ENCODE assay signal across 8 mouse cellular contexts in the genomic region with DNA sequence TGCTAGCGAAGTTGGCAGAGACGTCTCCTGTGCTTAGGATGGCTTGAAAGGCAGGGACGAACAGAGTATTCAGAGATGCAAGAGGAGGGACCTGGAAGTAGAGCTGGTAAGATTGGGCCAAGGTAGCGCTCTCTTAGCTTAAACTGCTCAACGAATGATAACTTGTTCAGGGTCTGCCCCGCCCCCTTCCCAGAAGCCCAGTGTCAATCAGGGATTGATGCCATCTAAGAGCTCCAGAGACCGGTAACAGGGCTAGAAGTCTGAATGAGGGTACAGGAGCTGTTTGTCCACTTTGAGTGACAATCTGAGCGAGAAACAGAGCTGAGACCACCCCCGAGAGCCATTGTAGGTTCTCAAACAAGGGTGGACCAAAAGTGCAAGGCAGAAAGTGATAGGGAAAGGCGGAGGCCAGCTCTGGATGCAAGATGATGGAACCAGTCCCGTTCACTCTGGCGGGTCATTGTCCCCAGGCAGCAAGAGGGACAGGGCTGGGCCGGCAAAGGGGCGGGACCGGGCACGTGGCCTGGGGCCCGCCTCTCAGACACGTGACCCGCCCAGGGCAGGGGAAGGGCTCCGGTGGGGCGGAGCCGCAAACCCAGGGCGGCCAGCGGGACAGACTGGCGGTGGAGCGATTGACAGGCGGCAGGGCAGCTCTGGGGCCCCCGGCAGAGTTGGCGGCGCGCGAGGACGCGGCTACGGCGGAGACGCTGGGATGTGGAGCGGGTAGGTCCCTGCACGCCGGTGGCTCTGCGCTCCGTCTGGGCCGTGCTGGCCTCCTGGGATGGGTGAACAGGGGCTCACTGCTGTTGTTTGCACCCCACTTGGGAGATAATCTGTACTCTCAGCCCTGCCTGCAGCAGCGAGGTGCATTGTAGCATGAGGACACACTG. TPM values are rescaled to one million over a fixed set of nuclear protein-coding genes. Genes with fewer than 3 reads are reported as not detected.
DNase-seq lines count a peak whose midpoint lies in the region; ATAC-seq and TF ChIP-seq lines count a peak whose summit lies in the region.

No protein-coding gene starts in this region.

- peak overlapping the region; percentile 92 for H3K4me2 ChIP-seq in embryonic facial prominence, embryonic 13.5 days
- H3K4me2 ChIP-seq in limb, embryonic 14.5 days (replicated peaks; ENCODE audit: low read depth, low read length, severe bottlenecking): peak overlapping the region; percentile 95
- H3K4me2 ChIP-seq in midbrain, embryonic 15.5 days: peak overlapping the region; percentile 98

- TF ChIP-seq CTCF in heart, adult 2 months (IDR thresholded peaks at IDR 0.05): 0 out of 2 replicates have a peak, but pooled peaks have one; percentile 11

- DNase-seq in layer of hippocampus, adult 11-12 months (ENCODE audit: low spot score): peak; percentile 88
- no peak for DNase-seq in layer of hippocampus, adult 9-10 months (ENCODE audit: low spot score)
- DNase-seq in heart, adult 2 months: peak; percentile 97 to 98
- peak; percentile 92 for DNase-seq in kidney, adult 8-10 months
- peak; percentile 77 for DNase-seq in limb, embryonic 14.5 days (ENCODE audit: low spot score)
- peak; percentile 73 to 77 for DNase-seq in spleen, adult 18-20 months

- TF ChIP-seq EP300 in heart, adult 2 months (IDR thresholded peaks at IDR 0.05; ENCODE audit: insufficient read depth, low read depth, low read length): no peak

- no peaks in the 10 kb centered on the region for H3K36me3 ChIP-seq in embryonic facial prominence, embryonic 13.5 days
- no peaks in the 10 kb centered on the region for H3K36me3 ChIP-seq in heart, adult 2 months (ENCODE audit: control insufficient read depth, insufficient read depth, low read length)
- no peaks in the 10 kb centered on the region for H3K36me3 ChIP-seq in limb, embryonic 14.5 days (ENCODE audit: control insufficient read depth, insufficient read depth, low read length)
- H3K36me3 ChIP-seq in midbrain, embryonic 15.5 days (replicated peaks): no peaks in the 10 kb centered on the region

- intact Hi-C loops in heart, adult 2 months (cut with DNase I): no loop called here

- WGBS in embryonic facial prominence, embryonic 13.5 days: 5% methylated on average over 44 of the region's 44 CpGs
- WGBS in heart, adult 2 months: 11% methylated on average over 34 of the region's 44 CpGs
- WGBS in limb, embryonic 14.5 days: 6% methylated on average over 40 of the region's 44 CpGs
- WGBS in midbrain, embryonic 15.5 days: 5% methylated on average over 44 of the region's 44 CpGs

- H3K79me2 ChIP-seq in heart, adult 2 months (replicated peaks; ENCODE audit: control insufficient read depth, insufficient read depth, low read length): no peaks in the 10 kb centered on the region

- peak; percentile 77; the same call in 1 of the 2 replicates for TF ChIP-seq POLR2A in heart, adult 2 months (IDR thresholded peaks at IDR 0.05; ENCODE audit: insufficient read depth, low read depth, low read length)
- 0 out of 2 replicates have a peak, but pooled peaks have one; percentile 16 for TF ChIP-seq POLR2A in limb, embryonic 14.5 days (IDR thresholded peaks at IDR 0.05; ENCODE audit: borderline replicate concordance, extremely low read depth, insufficient read depth, insufficient read length)

- no peaks in the 10 kb centered on the region for H3K9me3 ChIP-seq in embryonic facial prominence, embryonic 13.5 days
- no peaks in the 10 kb centered on the region for H3K9me3 ChIP-seq in limb, embryonic 14.5 days (ENCODE audit: control insufficient read depth, low read length)
- H3K9me3 ChIP-seq in midbrain, embryonic 15.5 days: no peaks in the 10 kb centered on the region

- peak overlapping the region; percentile 62 for H3K4me3 ChIP-seq in embryonic facial prominence, embryonic 13.5 days
- peak overlapping the region; percentile 60 for H3K4me3 ChIP-seq in heart, adult 2 months
- peak overlapping the region; percentile 63 for H3K4me3 ChIP-seq in limb, embryonic 14.5 days (replicated peaks; ENCODE audit: low read length)
- H3K4me3 ChIP-seq in midbrain, embryonic 15.5 days: peak overlapping the region; percentile 74

- H3K9ac ChIP-seq in embryonic facial prominence, embryonic 13.5 days: peak overlapping the region; percentile 79
- H3K9ac ChIP-seq in heart, adult 2 months (ENCODE audit: low read depth, low read length): peak overlapping the region; percentile 89
- peak overlapping the region; percentile 65 for H3K9ac ChIP-seq in limb, embryonic 14.5 days (ENCODE audit: low read depth, low read length, severe bottlenecking)
- peak overlapping the region; percentile 76 for H3K9ac ChIP-seq in midbrain, embryonic 15.5 days

- ATAC-seq in embryonic facial prominence, embryonic 13.5 days (ENCODE audit: insufficient number of reproducible peaks, insufficient read depth, low FRiP score, low TSS enrichment, low read depth): peak; percentile 70
- peak; percentile 92 for ATAC-seq in limb, embryonic 14.5 days (ENCODE audit: low FRiP score, low read depth)
- peak; percentile 96 for ATAC-seq in midbrain, embryonic 15.5 days (replicated peaks)

- peak overlapping the region; percentile 80 for H3K27ac ChIP-seq in embryonic facial prominence, embryonic 13.5 days
- H3K27ac ChIP-seq in heart, adult 2 months: peak overlapping the region; percentile 62
- H3K27ac ChIP-seq in limb, embryonic 14.5 days (replicated peaks; ENCODE audit: low read depth, low read length): peak overlapping the region; percentile 59
- peak overlapping the region; percentile 68 for H3K27ac ChIP-seq in midbrain, embryonic 15.5 days

- no peaks in the 10 kb centered on the region for H3K27me3 ChIP-seq in embryonic facial prominence, embryonic 13.5 days
- no peaks in the 10 kb centered on the region for H3K27me3 ChIP-seq in heart, adult 2 months (ENCODE audit: control insufficient read depth, insufficient read depth, low read length)
- H3K27me3 ChIP-seq in limb, embryonic 14.5 days (ENCODE audit: control insufficient read depth, insufficient read depth, low read length): no peaks in the 10 kb centered on the region
- H3K27me3 ChIP-seq in midbrain, embryonic 15.5 days (replicated peaks): no peaks in the 10 kb centered on the region

- peaks cover 73% of the 10 kb centered on the region for H3K4me1 ChIP-seq in embryonic facial prominence, embryonic 13.5 days
- peaks cover 18% of the 10 kb centered on the region for H3K4me1 ChIP-seq in heart, adult 2 months (ENCODE audit: control insufficient read depth, insufficient read depth, low read length)
- H3K4me1 ChIP-seq in limb, embryonic 14.5 days (ENCODE audit: control insufficient read depth, insufficient read depth, low read length): peaks cover 42% of the 10 kb centered on the region
- H3K4me1 ChIP-seq in midbrain, embryonic 15.5 days: peaks cover 23% of the 10 kb centered on the region

RNA-seq across cellular contexts. Expression of a gene that starts 16.4 kb away (rescaled TPM):
- polyA plus RNA-seq in embryonic facial prominence, embryonic 13.5 days (2015; fragmentation: Nextera tagmentation; extraction: Ambion mirVana): 42.0 and 43.3 TPM in 2 replicates
- 1 to 10 TPM; 5.9 to 6.5 TPM for total RNA-seq in heart, adult 2 months (2021)
- 11.1 and 14.2 TPM in 2 replicates for polyA plus RNA-seq in heart, adult 2 months (2012; rRNA removed)
- 36.1 and 42.8 TPM in 2 replicates for polyA plus RNA-seq in limb, embryonic 14.5 days (2012; rRNA removed)
- polyA plus RNA-seq in limb, embryonic 14.5 days (2014; fragmentation: Nextera tagmentation; extraction: Ambion mirVana): 43.9 and 49.6 TPM in 2 replicates
- polyA plus RNA-seq in midbrain, embryonic 15.5 days (2015; fragmentation: Nextera tagmentation; extraction: Ambion mirVana): 24.5 and 29.2 TPM in 2 replicates

RNA-seq across cellular contexts. Expression of a gene that starts 16.4 kb away (rescaled TPM):
- 0.73 and 0.98 TPM in 2 replicates for polyA plus RNA-seq in embryonic facial prominence, embryonic 13.5 days (2015; fragmentation: Nextera tagmentation; extraction: Ambion mirVana)
- total RNA-seq in heart, adult 2 months (2021): under 1 TPM; 0.10 to 0.11 TPM
- polyA plus RNA-seq in heart, adult 2 months (2012; rRNA removed): 0.45 and 0.47 TPM in 2 replicates
- polyA plus RNA-seq in limb, embryonic 14.5 days (2012; rRNA removed): 1.5 and 1.7 TPM in 2 replicates
- 1.5 and 1.9 TPM in 2 replicates for polyA plus RNA-seq in limb, embryonic 14.5 days (2014; fragmentation: Nextera tagmentation; extraction: Ambion mirVana)
- polyA plus RNA-seq in midbrain, embryonic 15.5 days (2015; fragmentation: Nextera tagmentation; extraction: Ambion mirVana): 1.7 and 3.2 TPM in 2 replicates

RNA-seq across cellular contexts. Expression of a gene that starts 23.5 kb away (rescaled TPM):
- polyA plus RNA-seq in embryonic facial prominence, embryonic 13.5 days (2015; fragmentation: Nextera tagmentation; extraction: Ambion mirVana): 8.6 and 10.0 TPM in 2 replicates
- total RNA-seq in heart, adult 2 months (2021): 10 to 100 TPM; 29.7 to 33.7 TPM
- 104 and 135 TPM in 2 replicates for polyA plus RNA-seq in heart, adult 2 months (2012; rRNA removed)
- polyA plus RNA-seq in limb, embryonic 14.5 days (2012; rRNA removed): 40.8 and 57.7 TPM in 2 replicates
- 10.6 and 11.5 TPM in 2 replicates for polyA plus RNA-seq in limb, embryonic 14.5 days (2014; fragmentation: Nextera tagmentation; extraction: Ambion mirVana)
- polyA plus RNA-seq in midbrain, embryonic 15.5 days (2015; fragmentation: Nextera tagmentation; extraction: Ambion mirVana): 25.8 and 27.1 TPM in 2 replicates

RNA-seq across cellular contexts. Expression of a gene that starts 37.5 kb away (rescaled TPM):
- polyA plus RNA-seq in embryonic facial prominence, embryonic 13.5 days (2015; fragmentation: Nextera tagmentation; extraction: Ambion mirVana): 1,553 and 1,793 TPM in 2 replicates
- total RNA-seq in heart, adult 2 months (2021): 1,000 to 10,000 TPM; 2,956 to 3,430 TPM
- 2,611 and 2,797 TPM in 2 replicates for polyA plus RNA-seq in heart, adult 2 months (2012; rRNA removed)
- polyA plus RNA-seq in limb, embryonic 14.5 days (2012; rRNA removed): 663 and 670 TPM in 2 replicates
- 1,538 and 1,580 TPM in 2 replicates for polyA plus RNA-seq in limb, embryonic 14.5 days (2014; fragmentation: Nextera tagmentation; extraction: Ambion mirVana)
- 1,452 and 1,467 TPM in 2 replicates for polyA plus RNA-seq in midbrain, embryonic 15.5 days (2015; fragmentation: Nextera tagmentation; extraction: Ambion mirVana)
